Mouse (Mus musculus) brain, embryonic 14.5 days (tissue): ENCODE results near the gene Vmn1r50.

Source experiments
- CTCF ChIP-seq: fragments of 200-500 bp; IDR thresholded peaks from 2 replicates; pipeline ENCODE4 v1.5.1; 2012; ENCODE audit warnings: inconsistent platforms, mild to moderate bottlenecking, moderate library complexity, borderline replicate concordance; ENCODE audit not compliant: insufficient read depth, insufficient read length; ENCODE audit errors: extremely low read depth
- POLR2A ChIP-seq: fragments of 200-500 bp; IDR thresholded peaks from 2 replicates; pipeline ENCODE4 v1.6.1; 2012; ENCODE audit warnings: mild to moderate bottlenecking, inconsistent platforms, borderline replicate concordance; ENCODE audit not compliant: poor library complexity, insufficient read depth, insufficient read length, severe bottlenecking; ENCODE audit errors: extremely low read depth

- TF ChIP-seq CTCF (no peak), POLR2A (no peak)
These were observed at the start of gene Vmn1r50 for GRCm38 (mm10) chr6:90101130-90101529.
